Comparison of ENCODE assay signal across 26 mouse cellular contexts in the genomic region with DNA sequence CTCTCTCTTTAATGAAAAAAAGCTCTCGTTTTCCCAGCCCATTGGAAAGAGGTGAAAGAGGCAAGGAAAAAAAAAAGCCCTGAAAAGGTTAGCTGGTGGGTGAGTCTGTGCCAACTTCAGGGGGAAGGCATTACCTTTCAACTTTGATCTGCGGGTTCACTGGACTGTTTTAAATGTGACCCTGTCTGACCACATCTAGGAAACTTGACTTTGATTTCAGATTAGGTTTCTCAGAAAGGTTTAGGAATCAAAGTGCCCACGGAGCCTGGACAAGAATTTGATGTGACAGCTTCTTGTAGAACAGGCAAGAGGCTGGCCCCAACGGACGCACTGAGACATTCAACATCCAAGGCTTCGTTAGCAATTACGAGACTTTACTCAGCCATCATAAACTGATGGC. TPM values are rescaled to one million over a fixed set of nuclear protein-coding genes. Genes with fewer than 3 reads are reported as not detected.
DNase-seq lines count a peak whose midpoint lies in the region; ATAC-seq lines count a peak whose summit lies in the region.
"Had no signal": no experiment of that assay in that cellular context is flagged by ENCODE, and none has a peak within 500 bp of the region (broad histone marks: within the 10 kb centered on the region; RNA-seq: fewer than 3 reads in every experiment).

No protein-coding gene starts in this region.

- H3K9ac ChIP-seq in intestine, embryonic 14.5 days (ENCODE audit: low read length) = no peak overlapping the region
- H3K9ac ChIP-seq in intestine, embryonic 15.5 days = no peak overlapping the region
- H3K9ac ChIP-seq: embryonic facial prominence, embryonic 12.5 days; forebrain, postnatal 0 days; hindbrain, embryonic 14.5 days; limb, embryonic 12.5 days; liver, postnatal 0 days had no signal

- H3K4me3 ChIP-seq in intestine, embryonic 14.5 days (ENCODE audit: low read depth, low read length) = no peak overlapping the region
- no peak overlapping the region for H3K4me3 ChIP-seq in intestine, embryonic 15.5 days (replicated peaks)
- no peak overlapping the region for H3K4me3 ChIP-seq in embryonic facial prominence, embryonic 10.5 days
- H3K4me3 ChIP-seq: embryonic facial prominence, embryonic 12.5 days; heart, adult 2 months; limb, embryonic 12.5 days; midbrain, embryonic 10.5 days had no signal

- H3K36me3 ChIP-seq in intestine, embryonic 14.5 days (ENCODE audit: control insufficient read depth, insufficient read depth, low read length) = no peaks in the 10 kb centered on the region
- H3K36me3 ChIP-seq in intestine, embryonic 15.5 days = no peaks in the 10 kb centered on the region
- 0 out of 2 replicates have a peak, but pooled peaks cover 3% of the 10 kb centered on the region for H3K36me3 ChIP-seq in embryonic facial prominence, embryonic 10.5 days (replicated peaks)
- H3K36me3 ChIP-seq: embryonic facial prominence, embryonic 12.5 days; limb, embryonic 12.5 days; midbrain, embryonic 10.5 days had no signal

- H3K27me3 ChIP-seq in intestine, embryonic 14.5 days (replicated peaks; ENCODE audit: control insufficient read depth, insufficient read depth, low read length) = no peaks in the 10 kb centered on the region
- H3K27me3 ChIP-seq in intestine, embryonic 15.5 days (replicated peaks) = no peaks in the 10 kb centered on the region
- H3K27me3 ChIP-seq in embryonic facial prominence, embryonic 10.5 days (replicated peaks; ENCODE audit: low read depth, poor library complexity, severe bottlenecking) = no peaks in the 10 kb centered on the region; the same call in 1 of the 2 replicates
- H3K27me3 ChIP-seq: limb, embryonic 12.5 days had no signal

- H3K4me1 ChIP-seq in intestine, embryonic 14.5 days (replicated peaks; ENCODE audit: control insufficient read depth, insufficient read depth, low read length) = no peaks in the 10 kb centered on the region
- H3K4me1 ChIP-seq in intestine, embryonic 15.5 days (replicated peaks) = no peaks in the 10 kb centered on the region
- peaks cover 44% of the 10 kb centered on the region for H3K4me1 ChIP-seq in embryonic facial prominence, embryonic 10.5 days
- H3K4me1 ChIP-seq: limb, embryonic 12.5 days had no signal

- no peak overlapping the region for H3K4me2 ChIP-seq in intestine, embryonic 14.5 days (ENCODE audit: low read length)
- H3K4me2 ChIP-seq in intestine, embryonic 15.5 days (replicated peaks) = no peak overlapping the region
- H3K4me2 ChIP-seq: embryonic facial prominence, embryonic 12.5 days; hindbrain, embryonic 14.5 days; limb, embryonic 12.5 days; liver, embryonic 11.5 days had no signal

- no peak overlapping the region for H3K27ac ChIP-seq in intestine, embryonic 14.5 days (ENCODE audit: low read depth)
- no peak overlapping the region for H3K27ac ChIP-seq in intestine, embryonic 15.5 days
- H3K27ac ChIP-seq in embryonic facial prominence, embryonic 10.5 days (replicated peaks) = no peak overlapping the region
- H3K27ac ChIP-seq: embryonic facial prominence, embryonic 12.5 days; heart, adult 2 months; hindbrain, embryonic 14.5 days; limb, embryonic 12.5 days; midbrain, embryonic 10.5 days had no signal

- DNase-seq in intestine, embryonic 14.5 days (ENCODE audit: low spot score) = peak; percentile 24
- DNase-seq in kidney, postnatal 14 days = peak; percentile 7
- DNase-seq in kidney, adult 18-20 months = no peak
- DNase-seq in embryonic facial prominence, embryonic 10.5 days (ENCODE audit: low spot score) = peak; percentile 59
- DNase-seq in layer of hippocampus, adult 9-11 months = no peak
- no peak for DNase-seq in lung, adult 18-20 months
- DNase-seq: adrenal gland, postnatal 36 days; cerebellum, adult 11 months; cerebellum, postnatal 14 days; forebrain, postnatal 0 days; gastrocnemius, postnatal 25 days; heart, adult 2 months; liver, postnatal 0 days; lung, postnatal 10 days; right cerebral cortex, postnatal 25 days; spleen, adult 18-20 months had no signal

- H3K9me3 ChIP-seq in intestine, embryonic 14.5 days (ENCODE audit: control insufficient read depth, low read length) = no peaks in the 10 kb centered on the region
- no peaks in the 10 kb centered on the region for H3K9me3 ChIP-seq in intestine, embryonic 15.5 days
- no peaks in the 10 kb centered on the region for H3K9me3 ChIP-seq in embryonic facial prominence, embryonic 10.5 days
- H3K9me3 ChIP-seq: embryonic facial prominence, embryonic 12.5 days; limb, embryonic 12.5 days; midbrain, embryonic 10.5 days had no signal

- ATAC-seq in intestine, embryonic 14.5 days (replicated peaks; ENCODE audit: low FRiP score, low TSS enrichment, low read depth) = no peak
- ATAC-seq in intestine, embryonic 15.5 days = no peak
- ATAC-seq: forebrain, postnatal 0 days; intestine, embryonic 16.5 days; liver, postnatal 0 days had no signal

- WGBS in intestine, embryonic 14.5 days = 86% methylated on average over 7 of the region's 7 CpGs
- whole genome bisulfite sequencing in intestine, embryonic 15.5 days = 88% methylated on average over 7 of the region's 7 CpGs
- 43% methylated on average over 7 of the region's 7 CpGs for WGBS in embryonic facial prominence, embryonic 10.5 days

RNA-seq across cellular contexts. Expression of gene A730049H05Rik, which starts 7.7 kb away (rescaled TPM):
- 0.24 and 0.42 TPM in 2 replicates for polyA plus RNA-seq in intestine, embryonic 14.5 days (2014; fragmentation: Nextera tagmentation; extraction: Ambion mirVana)
- 0.36 and 0.66 TPM in 2 replicates for polyA plus RNA-seq in intestine, embryonic 15.5 days (2015; fragmentation: Nextera tagmentation; extraction: Ambion mirVana)
- 1.5 TPM in 2 replicates for polyA plus RNA-seq in embryonic facial prominence, embryonic 10.5 days (2016; fragmentation: Nextera tagmentation; extraction: Ambion mirVana)
- polyA plus RNA-seq: heart, adult 2 months; liver, postnatal 0 days; neural tube, embryonic 11.5 days had no signal

RNA-seq across cellular contexts. Expression of gene Gm15737, which starts 45.2 kb away (rescaled TPM):
- polyA plus RNA-seq in intestine, embryonic 14.5 days (2014; fragmentation: Nextera tagmentation; extraction: Ambion mirVana) = 0.20 and 0.28 TPM in 2 replicates
- 0.08 TPM in 2 replicates for polyA plus RNA-seq in intestine, embryonic 15.5 days (2015; fragmentation: Nextera tagmentation; extraction: Ambion mirVana)
- not detected in 2 replicates for polyA plus RNA-seq in embryonic facial prominence, embryonic 10.5 days (2016; fragmentation: Nextera tagmentation; extraction: Ambion mirVana)
- polyA plus RNA-seq: forebrain, embryonic 11.5 days; forebrain, postnatal 0 days; intestine, embryonic 16.5 days; liver, embryonic 11.5 days; liver, postnatal 0 days; midbrain, embryonic 10.5 days; neural tube, embryonic 11.5 days; thymus, postnatal 0 days had no signal

Comparison
In these comparisons a context has a peak if more than half of its experiments do, and no peak if none do; other contexts are left out.
1. DNase-seq: peak in intestine, embryonic 14.5 days (single experiment), kidney, postnatal 14 days (single experiment) and embryonic facial prominence, embryonic 10.5 days (single experiment); none in kidney, adult 18-20 months (single experiment), layer of hippocampus, adult 9-11 months (single experiment) and lung, adult 18-20 months (0 of 2).